Mouse (Mus musculus): ENCODE results near the gene Clmn.

DNA sequence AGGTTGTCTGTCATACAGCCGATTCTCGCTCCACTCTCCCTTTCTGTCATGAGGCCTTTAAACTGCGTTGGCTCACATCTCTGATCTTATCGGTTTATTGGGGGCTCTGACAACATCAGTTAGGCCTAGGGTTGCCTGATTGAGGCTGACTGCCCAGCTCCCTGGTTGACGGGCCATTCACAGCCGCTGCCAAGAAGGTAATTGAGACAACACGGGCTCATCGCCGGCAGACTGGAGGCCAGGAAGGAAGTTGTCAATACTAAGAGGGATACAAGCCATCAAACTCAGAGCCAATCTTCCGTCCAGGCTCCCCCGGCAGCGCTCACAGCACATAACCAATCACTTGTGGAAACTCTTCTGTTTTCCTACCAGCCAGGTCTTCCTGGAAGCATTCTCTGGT is 71.4 kb downstream of the Clmn start:
- TF ChIP-seq GATA1 (IDR thresholded peaks at IDR 0.05; ENCODE audit: borderline replicate concordance, low read length) (no peak), FLI1 (IDR thresholded peaks at IDR 0.05; ENCODE audit: low read length) (no peak)

Data from megakaryocyte, embryonic 14.5 days (primary cell).